Mouse (Mus musculus): ENCODE measurements at regions not wholly inside any gene's neighbourhood (a gene's known extent, or its start where the extent isn't known, plus 50 kb on each side); places are given as distances from the start of the nearest gene placed in this dataset.

- 71% methylated on average over 1 of the region's 1 CpGs for WGBS (ENCODE audit: missing documents)
- no peak overlapping the region for H3K27ac ChIP-seq
- no peak overlapping the region for H3K4me3 ChIP-seq (ENCODE audit: inconsistent target)
- H3K79me2 ChIP-seq (ENCODE audit: inconsistent target), result no peaks in the 10 kb centered on the region
- no peaks in the 10 kb centered on the region for H3K36me3 ChIP-seq (ENCODE audit: inconsistent target)
Measured at GRCm38 (mm10) chr4:88987103-88987502, 107.1 kb upstream of the Ifne start.

GRCm38 (mm10) chr4:88982457-88982856 is 102.5 kb upstream of the Ifne start:
- Histone ChIP-seq H3K36me3 (ENCODE audit: inconsistent target) (no peaks in the 10 kb centered on the region), H3K27ac (no peak overlapping the region), H3K4me3 (ENCODE audit: inconsistent target) (no peak overlapping the region), H3K79me2 (ENCODE audit: inconsistent target) (no peaks in the 10 kb centered on the region)
- WGBS (ENCODE audit: missing documents), result 7% methylated on average over 3 of the region's 3 CpGs

GRCm38 (mm10) chr4:88977099-88977888 is 97.3 kb upstream of the Ifne start:
- Histone ChIP-seq H3K4me3 (ENCODE audit: inconsistent target) (no peak overlapping the region), H3K27ac (no peak overlapping the region), H3K36me3 (ENCODE audit: inconsistent target) (no peaks in the 10 kb centered on the region), H3K79me2 (ENCODE audit: inconsistent target) (no peaks in the 10 kb centered on the region)
- 96% methylated on average over 3 of the region's 3 CpGs for WGBS (ENCODE audit: missing documents)

- 100% methylated on average over 2 of the region's 2 CpGs for WGBS (ENCODE audit: missing documents)
- H3K27ac ChIP-seq, result no peak overlapping the region
- no peak overlapping the region for H3K4me3 ChIP-seq (ENCODE audit: inconsistent target)
- H3K36me3 ChIP-seq (ENCODE audit: inconsistent target), result no peaks in the 10 kb centered on the region
- no peaks in the 10 kb centered on the region for H3K79me2 ChIP-seq (ENCODE audit: inconsistent target)
Measured at GRCm38 (mm10) chr4:88974535-88974934, 94.5 kb upstream of the Ifne start.

GRCm38 (mm10) chr4:88969134-88969841 is 89.3 kb upstream of the Ifne start:
- no peaks in the 10 kb centered on the region for H3K79me2 ChIP-seq (ENCODE audit: inconsistent target)
- WGBS (ENCODE audit: missing documents), result 84% methylated on average over 6 of the region's 6 CpGs
- no peaks in the 10 kb centered on the region for H3K36me3 ChIP-seq (ENCODE audit: inconsistent target)
- no peak overlapping the region for H3K27ac ChIP-seq
- no peak overlapping the region for H3K4me3 ChIP-seq (ENCODE audit: inconsistent target)

GRCm38 (mm10) chr4:88959621-88960020 is 79.6 kb upstream of the Ifne start:
- WGBS (ENCODE audit: missing documents), result 50% methylated on average over 3 of the region's 3 CpGs
- Histone ChIP-seq H3K4me3 (ENCODE audit: inconsistent target) (no peak overlapping the region), H3K79me2 (ENCODE audit: inconsistent target) (no peaks in the 10 kb centered on the region), H3K36me3 (ENCODE audit: inconsistent target) (no peaks in the 10 kb centered on the region), H3K27ac (no peak overlapping the region)

GRCm38 (mm10) chr4:88956605-88957004 is 76.6 kb upstream of the Ifne start:
- Histone ChIP-seq H3K27ac (no peak overlapping the region), H3K79me2 (ENCODE audit: inconsistent target) (no peaks in the 10 kb centered on the region), H3K4me3 (ENCODE audit: inconsistent target) (no peak overlapping the region), H3K36me3 (ENCODE audit: inconsistent target) (no peaks in the 10 kb centered on the region)
- WGBS (ENCODE audit: missing documents), result 53% methylated on average over 4 of the region's 4 CpGs

- no peak overlapping the region for H3K4me3 ChIP-seq (ENCODE audit: inconsistent target)
- H3K27ac ChIP-seq, result no peak overlapping the region
- H3K36me3 ChIP-seq (ENCODE audit: inconsistent target), result no peaks in the 10 kb centered on the region
- H3K79me2 ChIP-seq (ENCODE audit: inconsistent target), result no peaks in the 10 kb centered on the region
- 6% methylated on average over 7 of the region's 7 CpGs for WGBS (ENCODE audit: missing documents)
Measured at GRCm38 (mm10) chr4:88956151-88956550, 76.2 kb upstream of the Ifne start.

GRCm38 (mm10) chr4:88955571-88955970 is 75.6 kb upstream of the Ifne start:
- H3K79me2 ChIP-seq (ENCODE audit: inconsistent target), result no peaks in the 10 kb centered on the region
- no peak overlapping the region for H3K27ac ChIP-seq
- no peaks in the 10 kb centered on the region for H3K36me3 ChIP-seq (ENCODE audit: inconsistent target)
- 82% methylated on average over 7 of the region's 7 CpGs for WGBS (ENCODE audit: missing documents)
- H3K4me3 ChIP-seq (ENCODE audit: inconsistent target), result no peak overlapping the region

GRCm38 (mm10) chr4:88954045-88954444 is 74.0 kb upstream of the Ifne start:
- H3K36me3 ChIP-seq (ENCODE audit: inconsistent target), result no peaks in the 10 kb centered on the region
- no peak overlapping the region for H3K27ac ChIP-seq
- no peaks in the 10 kb centered on the region for H3K79me2 ChIP-seq (ENCODE audit: inconsistent target)
- H3K4me3 ChIP-seq (ENCODE audit: inconsistent target), result no peak overlapping the region
- 66% methylated on average over 3 of the region's 3 CpGs for WGBS (ENCODE audit: missing documents)

- H3K36me3 ChIP-seq (ENCODE audit: inconsistent target), result no peaks in the 10 kb centered on the region
- 89% methylated on average over 1 of the region's 1 CpGs for WGBS (ENCODE audit: missing documents)
- no peaks in the 10 kb centered on the region for H3K79me2 ChIP-seq (ENCODE audit: inconsistent target)
- H3K27ac ChIP-seq, result no peak overlapping the region
- no peak overlapping the region for H3K4me3 ChIP-seq (ENCODE audit: inconsistent target)
Measured at GRCm38 (mm10) chr4:88951034-88951336, 71.0 kb upstream of the Ifne start.

GRCm38 (mm10) chr4:88950181-88951033 is 70.4 kb upstream of the Ifne start:
- H3K4me3 ChIP-seq (ENCODE audit: inconsistent target), result no peak overlapping the region
- no peak overlapping the region for H3K27ac ChIP-seq
- WGBS (ENCODE audit: missing documents), result 81% methylated on average over 12 of the region's 12 CpGs
- no peaks in the 10 kb centered on the region for H3K79me2 ChIP-seq (ENCODE audit: inconsistent target)
- no peaks in the 10 kb centered on the region for H3K36me3 ChIP-seq (ENCODE audit: inconsistent target)

- Histone ChIP-seq H3K27ac (no peak overlapping the region), H3K36me3 (ENCODE audit: inconsistent target) (no peaks in the 10 kb centered on the region), H3K79me2 (ENCODE audit: inconsistent target) (no peaks in the 10 kb centered on the region), H3K4me3 (ENCODE audit: inconsistent target) (no peak overlapping the region)
- WGBS (ENCODE audit: missing documents), result 90% methylated on average over 4 of the region's 4 CpGs
Measured at GRCm38 (mm10) chr4:88948027-88948859, 68.2 kb upstream of the Ifne start.

GRCm38 (mm10) chr4:88941955-88942354 is 62.0 kb upstream of the Ifne start:
- H3K27ac ChIP-seq, result no peak overlapping the region
- H3K79me2 ChIP-seq (ENCODE audit: inconsistent target), result no peaks in the 10 kb centered on the region
- no peak overlapping the region for H3K4me3 ChIP-seq (ENCODE audit: inconsistent target)
- H3K36me3 ChIP-seq (ENCODE audit: inconsistent target), result no peaks in the 10 kb centered on the region
- WGBS (ENCODE audit: missing documents), result 91% methylated on average over 4 of the region's 4 CpGs

Data from macrophage (primary cell).